Mouse (Mus musculus) midbrain, embryonic 10.5 days (tissue): ENCODE results near the gene Fbln5. TPM values are rescaled to one million over a fixed set of nuclear protein-coding genes. Genes with fewer than 3 reads are reported as not detected.

ENCODE experiments used
- DNase-seq: peaks from one replicate; pipeline ENCODE4 v3.0.0-alpha.2; 2017; ENCODE audit warnings: low spot score
- H3K27ac ChIP-seq: fragments of 300-500 bp; sonication (generic); replicated peaks from 2 replicates; pipeline ENCODE4 v1.5.1; 2016; ENCODE audit warnings: mild to moderate bottlenecking
- H3K27me3 ChIP-seq: fragments of 300-500 bp; sonication (generic); 2 replicates; pipeline ENCODE4 v1.6.1; 2016; ENCODE audit warnings: low read depth, mild to moderate bottlenecking; ENCODE audit not compliant: poor library complexity, severe bottlenecking
- H3K36me3 ChIP-seq: fragments of 300-500 bp; sonication (generic); 2 replicates; pipeline ENCODE4 v1.6.1; 2016; ENCODE audit warnings: mild to moderate bottlenecking, moderate library complexity
- H3K4me1 ChIP-seq: fragments of 300-500 bp; sonication (generic); 2 replicates; pipeline ENCODE4 v1.6.1; 2016
- H3K4me3 ChIP-seq: fragments of 300-500 bp; sonication (generic); 2 replicates; pipeline ENCODE4 v1.5.1; 2016; ENCODE audit warnings: mild to moderate bottlenecking, moderate library complexity
- H3K9me3 ChIP-seq: fragments of 300-500 bp; sonication (generic); replicated peaks from 2 replicates; pipeline ENCODE4 v1.6.1; 2016; ENCODE audit warnings: mild to moderate bottlenecking
- WGBS: fragments of 180-500 bp; shearing (Covaris S2); methylation state at CpG from one replicate; pipeline ENCODE4 v1.1.7; 2016; 5-methylcytosine and 5-hydroxymethylcytosine counted together
- polyA plus RNA-seq: library from polyadenylated mRNA; unstranded; fragments of >200 nt; fragmentation: Nextera tagmentation; extraction: Ambion mirVana; gene quantifications from 2 replicates; pipeline ENCODE4 v1.2.1, GENCODE M21; 2016

The Fbln5 gene
- polyA plus RNA-seq, 1 experiment from 2014 or later, result 11.4 TPM

DNA sequence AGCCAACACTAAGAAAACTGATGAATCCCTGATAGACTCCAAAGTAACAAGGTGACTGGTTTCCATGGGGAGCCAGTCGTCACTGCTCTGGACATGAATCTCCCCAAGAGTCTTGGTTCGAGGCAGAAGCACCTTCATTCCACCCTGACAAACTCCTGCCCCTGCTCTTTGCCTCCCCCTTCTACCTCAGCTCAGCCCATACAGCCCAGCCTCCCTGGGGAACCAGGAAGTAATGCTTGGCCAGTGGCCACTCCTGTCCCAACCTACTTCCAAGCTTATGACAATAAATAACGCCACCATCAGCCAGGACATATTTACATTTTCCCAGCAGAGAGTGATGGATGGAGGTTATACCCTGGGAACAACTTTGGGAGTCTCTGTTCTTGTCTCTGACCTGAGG, 45.9 kb downstream of the Fbln5 start:
- Histone ChIP-seq H3K36me3 (no peaks in the 10 kb centered on the region), H3K9me3 (no peaks in the 10 kb centered on the region), H3K4me3 (no peak overlapping the region), H3K27ac (no peak overlapping the region), H3K4me1 (no peaks in the 10 kb centered on the region), H3K27me3 (no peaks in the 10 kb centered on the region; the same call in 1 of the 2 replicates)
- WGBS, result 74% methylated on average over 3 of the region's 3 CpGs
- no peak for DNase-seq

DNA sequence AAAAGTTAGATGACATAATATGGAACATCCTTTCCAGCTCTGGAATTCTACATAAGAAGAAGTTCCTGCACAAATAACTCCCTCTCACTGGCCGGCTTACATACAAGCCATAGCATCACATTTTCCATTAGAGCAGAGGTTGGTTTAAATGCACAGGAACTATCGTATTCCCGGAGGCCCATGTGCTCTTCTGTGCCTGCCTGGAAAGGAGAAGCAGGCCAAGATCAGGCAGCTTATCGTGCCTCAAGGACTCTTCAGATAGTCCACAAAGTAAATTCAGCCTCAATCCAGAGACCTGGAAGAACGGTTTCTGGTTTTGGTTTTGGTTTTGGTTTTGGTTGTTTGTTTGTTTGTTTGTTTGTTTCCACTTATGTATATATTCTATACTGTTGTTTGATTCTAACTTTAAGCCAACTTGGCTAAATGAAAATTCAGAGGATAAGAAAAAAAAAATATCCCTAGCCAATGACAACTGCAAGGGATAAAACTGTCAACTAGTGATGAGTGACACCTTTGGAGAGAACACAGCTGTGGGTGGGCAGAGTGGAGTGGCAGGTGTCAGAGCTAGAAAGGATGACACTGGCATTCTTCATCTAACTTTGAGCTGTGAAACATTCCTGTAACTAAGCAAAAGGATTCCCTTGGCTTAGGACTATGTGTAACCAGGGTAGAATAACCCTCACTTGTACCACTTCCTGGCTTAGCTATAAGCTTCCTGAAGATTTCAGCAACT, 48.4 kb downstream of the Fbln5 start:
- Histone ChIP-seq H3K36me3 (no peaks in the 10 kb centered on the region), H3K27me3 (no peaks in the 10 kb centered on the region; the same call in 1 of the 2 replicates), H3K27ac (no peak overlapping the region), H3K4me3 (no peak overlapping the region), H3K4me1 (peaks cover 23% of the 10 kb centered on the region), H3K9me3 (no peaks in the 10 kb centered on the region)
- no peak for DNase-seq
- 92% methylated on average over 5 of the region's 5 CpGs for WGBS

DNA sequence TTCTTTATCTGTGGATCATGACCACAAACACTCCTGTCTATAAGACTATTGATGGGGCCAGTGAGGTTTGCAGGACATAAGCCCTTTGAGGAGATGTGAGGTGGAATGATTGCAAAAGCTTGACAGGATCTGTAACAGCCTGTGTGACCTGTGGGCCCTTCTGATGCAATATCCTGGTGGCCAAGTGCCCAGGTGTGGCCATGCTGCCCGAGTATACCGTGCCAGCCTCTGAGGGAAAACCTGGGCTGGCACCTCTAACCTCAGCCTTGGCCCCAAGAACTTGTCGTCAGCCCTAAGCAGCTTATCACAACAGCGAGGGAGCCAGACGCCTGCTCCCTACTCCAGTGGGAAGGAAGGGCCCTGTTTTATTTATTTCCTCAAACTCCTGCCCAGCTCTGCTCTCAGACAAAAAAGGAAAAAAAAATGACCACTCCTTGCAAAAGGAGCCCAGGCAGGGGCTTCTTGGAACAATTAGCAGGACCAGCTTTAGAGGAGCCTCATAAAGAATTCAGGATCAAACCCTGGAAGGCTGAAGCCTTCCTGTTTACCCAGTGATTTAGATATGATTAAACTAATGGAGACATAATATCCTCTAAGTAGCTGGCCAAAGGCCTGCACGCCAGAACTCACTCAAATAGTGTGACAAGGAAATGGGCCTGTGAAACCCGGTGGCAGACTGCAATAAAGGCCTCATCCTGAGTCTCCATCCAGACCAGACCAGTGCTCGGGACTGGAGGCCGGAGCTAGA, 51.4 kb downstream of the Fbln5 start:
- no peaks in the 10 kb centered on the region for H3K36me3 ChIP-seq
- peaks cover 23% of the 10 kb centered on the region for H3K4me1 ChIP-seq
- no peak for DNase-seq
- H3K9me3 ChIP-seq, result no peaks in the 10 kb centered on the region
- 59% methylated on average over 9 of the region's 9 CpGs for WGBS
- H3K27me3 ChIP-seq, result no peaks in the 10 kb centered on the region; the same call in 1 of the 2 replicates
- no peak overlapping the region for H3K4me3 ChIP-seq
- H3K27ac ChIP-seq, result peak overlapping the region; percentile 52; the same call in 1 of the 2 replicates

GRCm38 (mm10) chr12:101766228-101766852, 52.5 kb downstream of the Fbln5 start:
- no peak overlapping the region for H3K4me3 ChIP-seq
- no peaks in the 10 kb centered on the region; the same call in 1 of the 2 replicates for H3K27me3 ChIP-seq
- H3K9me3 ChIP-seq, result no peaks in the 10 kb centered on the region
- 52% methylated on average over 3 of the region's 3 CpGs for WGBS
- no peaks in the 10 kb centered on the region for H3K36me3 ChIP-seq
- H3K4me1 ChIP-seq, result peaks cover 23% of the 10 kb centered on the region
- peak overlapping the region; percentile 52; the same call in 1 of the 2 replicates for H3K27ac ChIP-seq
- no peak for DNase-seq

DNA sequence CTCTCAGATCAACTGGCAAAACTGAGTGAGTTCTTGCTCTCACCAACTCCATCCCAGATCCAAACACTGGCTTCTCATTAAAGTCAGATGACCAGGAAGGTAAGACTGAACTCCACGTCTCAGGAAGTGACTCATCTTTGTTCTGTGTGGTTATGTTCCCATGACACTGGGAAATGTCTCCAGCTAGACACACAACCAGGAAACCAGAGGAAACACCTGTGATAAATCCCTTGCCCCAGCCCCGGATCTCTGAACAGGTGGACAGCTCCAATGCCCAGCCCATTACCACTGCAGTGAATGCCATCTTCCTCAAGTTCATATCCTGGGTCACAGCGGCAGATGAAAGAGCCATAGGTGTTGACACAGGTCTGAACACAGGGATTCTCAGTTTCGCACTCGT, 54.0 kb downstream of the Fbln5 start:
- no peak overlapping the region for H3K4me3 ChIP-seq
- no peaks in the 10 kb centered on the region for H3K36me3 ChIP-seq
- DNase-seq, result no peak
- H3K4me1 ChIP-seq, result peaks cover 23% of the 10 kb centered on the region
- WGBS, result 82% methylated on average over 5 of the region's 5 CpGs
- H3K9me3 ChIP-seq, result no peaks in the 10 kb centered on the region
- H3K27me3 ChIP-seq, result no peaks in the 10 kb centered on the region; the same call in 1 of the 2 replicates
- no peak overlapping the region for H3K27ac ChIP-seq

- Histone ChIP-seq H3K9me3 (no peaks in the 10 kb centered on the region), H3K4me1 (peaks cover 23% of the 10 kb centered on the region), H3K36me3 (no peaks in the 10 kb centered on the region), H3K4me3 (no peak overlapping the region), H3K27me3 (no peaks in the 10 kb centered on the region), H3K27ac (no peak overlapping the region)
- WGBS, result 75% methylated on average over 3 of the region's 3 CpGs
- DNase-seq, result no peak
Measured at GRCm38 (mm10) chr12:101763065-101763464, 55.8 kb downstream of the Fbln5 start.

- no peaks in the 10 kb centered on the region for H3K36me3 ChIP-seq
- H3K9me3 ChIP-seq, result no peaks in the 10 kb centered on the region
- H3K4me3 ChIP-seq, result no peak overlapping the region
- no peak overlapping the region for H3K27ac ChIP-seq
- DNase-seq, result no peak
- 93% methylated on average over 5 of the region's 5 CpGs for WGBS
- no peaks in the 10 kb centered on the region for H3K27me3 ChIP-seq
- peaks cover 16% of the 10 kb centered on the region for H3K4me1 ChIP-seq
Measured at GRCm38 (mm10) chr12:101762054-101762453, 56.8 kb downstream of the Fbln5 start.

DNA sequence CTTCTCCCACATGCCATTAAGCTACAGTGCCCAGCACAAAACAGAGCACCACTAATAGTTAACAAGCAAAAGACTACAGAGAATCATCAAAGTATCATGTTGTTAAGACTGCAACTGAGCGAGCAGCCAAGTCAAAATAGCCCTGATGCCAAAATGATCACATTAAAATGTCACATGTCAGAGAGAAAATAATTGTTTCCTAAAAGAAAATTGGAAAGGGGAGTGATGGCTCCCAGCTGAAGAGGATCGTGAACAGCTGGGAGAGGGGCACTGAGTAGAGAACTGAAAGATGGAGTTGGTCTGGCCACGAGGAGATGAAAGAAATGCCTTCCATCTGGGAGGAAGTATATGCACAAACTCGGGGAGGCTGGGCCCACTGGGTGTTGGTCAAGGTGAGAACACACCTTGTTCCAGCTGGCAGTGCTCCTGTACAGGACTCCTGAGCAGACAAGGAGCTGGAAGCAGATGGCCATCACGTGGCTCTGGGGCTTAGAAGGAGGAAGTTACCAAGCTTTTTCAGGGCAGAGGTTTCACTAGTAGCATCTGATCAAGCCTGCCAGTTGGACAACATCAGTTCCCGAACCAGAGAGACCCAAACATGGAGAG, 59.3 kb downstream of the Fbln5 start:
- WGBS, result 80% methylated on average over 6 of the region's 6 CpGs
- H3K4me1 ChIP-seq, result no peaks in the 10 kb centered on the region
- H3K27me3 ChIP-seq, result no peaks in the 10 kb centered on the region
- no peak overlapping the region for H3K27ac ChIP-seq
- no peak overlapping the region for H3K4me3 ChIP-seq
- no peak for DNase-seq
- H3K36me3 ChIP-seq, result no peaks in the 10 kb centered on the region
- H3K9me3 ChIP-seq, result no peaks in the 10 kb centered on the region

- H3K4me1 ChIP-seq, result no peaks in the 10 kb centered on the region
- H3K36me3 ChIP-seq, result no peaks in the 10 kb centered on the region
- H3K4me3 ChIP-seq, result no peak overlapping the region
- DNase-seq, result no peak
- no peaks in the 10 kb centered on the region for H3K9me3 ChIP-seq
- H3K27me3 ChIP-seq, result no peaks in the 10 kb centered on the region
- H3K27ac ChIP-seq, result no peak overlapping the region
Measured at GRCm38 (mm10) chr12:101758698-101759097, 60.2 kb downstream of the Fbln5 start.

GRCm38 (mm10) chr12:101742375-101742774, 76.5 kb downstream of the Fbln5 start:
- H3K27me3 ChIP-seq, result no peaks in the 10 kb centered on the region
- DNase-seq, result no peak
- H3K36me3 ChIP-seq, result no peaks in the 10 kb centered on the region
- no peak overlapping the region for H3K27ac ChIP-seq
- no peaks in the 10 kb centered on the region for H3K4me1 ChIP-seq
- WGBS, result 56% methylated on average over 2 of the region's 2 CpGs
- no peak overlapping the region for H3K4me3 ChIP-seq
- H3K9me3 ChIP-seq, result no peaks in the 10 kb centered on the region

- Histone ChIP-seq H3K9me3 (no peaks in the 10 kb centered on the region), H3K4me1 (no peaks in the 10 kb centered on the region), H3K27ac (no peak overlapping the region), H3K27me3 (no peaks in the 10 kb centered on the region), H3K36me3 (no peaks in the 10 kb centered on the region), H3K4me3 (no peak overlapping the region)
- 69% methylated on average over 2 of the region's 2 CpGs for WGBS
- no peak for DNase-seq
Measured at GRCm38 (mm10) chr12:101740486-101740885, 78.4 kb downstream of the Fbln5 start.

GRCm38 (mm10) chr12:101740045-101740444, 78.8 kb downstream of the Fbln5 start:
- DNase-seq, result no peak
- WGBS, result 68% methylated on average over 2 of the region's 2 CpGs

More at GRCm38 (mm10) chr12:101740045-101740444, 78.8 kb downstream of the Fbln5 start:
- Histone ChIP-seq H3K27ac (no peak overlapping the region), H3K4me1 (no peaks in the 10 kb centered on the region), H3K27me3 (no peaks in the 10 kb centered on the region), H3K4me3 (no peak overlapping the region), H3K36me3 (no peaks in the 10 kb centered on the region), H3K9me3 (no peaks in the 10 kb centered on the region)
